Mouse (Mus musculus): ENCODE results near the gene Slc43a3. TPM values are rescaled to one million over a fixed set of nuclear protein-coding genes. Genes with fewer than 3 reads are reported as not detected.

Slc43a3 gene
- polyA plus RNA-seq, 1 experiment from 2014 or later, result 107 TPM

Small RNA genes within 50 kb of the gene (microRNA-seq; reads per million reads assigned to microRNA genes)
- not detected for gene Gm24332 (ENCODE audit: borderline number of aligned reads)

Other genes starting within 250 kb of the Slc43a3 start
- 26.5 and 28.8 TPM in 2 replicates for gene Zdhhc5, start 221.4 kb upstream of the Slc43a3 start, polyA plus RNA-seq (2014; fragmentation: Nextera tagmentation; extraction: Ambion mirVana)
- gene Clp1, start 209.2 kb upstream of the Slc43a3 start, polyA plus RNA-seq (2014; fragmentation: Nextera tagmentation; extraction: Ambion mirVana), result 59.3 and 63.4 TPM in 2 replicates
- gene Ypel4, start 202.5 kb upstream of the Slc43a3 start, polyA plus RNA-seq (2014; fragmentation: Nextera tagmentation; extraction: Ambion mirVana), result 11.4 and 14.2 TPM in 2 replicates
- 2.9 and 3.3 TPM in 2 replicates for gene Gm19426, start 192.9 kb upstream of the Slc43a3 start, polyA plus RNA-seq (2014; fragmentation: Nextera tagmentation; extraction: Ambion mirVana)
- 38.4 and 43.2 TPM in 2 replicates for gene Serping1, start 161.1 kb upstream of the Slc43a3 start, polyA plus RNA-seq (2014; fragmentation: Nextera tagmentation; extraction: Ambion mirVana)
- gene Ube2l6, start 137.8 kb upstream of the Slc43a3 start, polyA plus RNA-seq (2014; fragmentation: Nextera tagmentation; extraction: Ambion mirVana), result 112 and 114 TPM in 2 replicates
- 0.25 TPM in 1 of 2 replicates, not detected in the other for gene Smtnl1, start 113.9 kb upstream of the Slc43a3 start, polyA plus RNA-seq (2014; fragmentation: Nextera tagmentation; extraction: Ambion mirVana)
- gene Timm10, start 109.6 kb upstream of the Slc43a3 start, polyA plus RNA-seq (2014; fragmentation: Nextera tagmentation; extraction: Ambion mirVana), result 84.3 and 84.5 TPM in 2 replicates
- gene Slc43a1, start 97.7 kb upstream of the Slc43a3 start, polyA plus RNA-seq (2014; fragmentation: Nextera tagmentation; extraction: Ambion mirVana), result 83.2 and 101 TPM in 2 replicates
- 0.66 and 1.2 TPM in 2 replicates for gene Rtn4rl2, start 49.9 kb upstream of the Slc43a3 start, polyA plus RNA-seq (2014; fragmentation: Nextera tagmentation; extraction: Ambion mirVana)
- gene Prg2, start 43.9 kb downstream of the Slc43a3 start, polyA plus RNA-seq (2014; fragmentation: Nextera tagmentation; extraction: Ambion mirVana), result 67.2 and 96.9 TPM in 2 replicates
- gene Prg3, start 51.6 kb downstream of the Slc43a3 start, polyA plus RNA-seq (2014; fragmentation: Nextera tagmentation; extraction: Ambion mirVana), result 10.2 and 16.7 TPM in 2 replicates
- 338 and 381 TPM in 2 replicates for gene Ssrp1, start 100.7 kb downstream of the Slc43a3 start, polyA plus RNA-seq (2014; fragmentation: Nextera tagmentation; extraction: Ambion mirVana)
- gene P2rx3, start 100.9 kb downstream of the Slc43a3 start, polyA plus RNA-seq (2014; fragmentation: Nextera tagmentation; extraction: Ambion mirVana), result 0.95 and 1.1 TPM in 2 replicates
- 3.4 and 3.7 TPM in 2 replicates for gene Tnks1bp1, start 111.4 kb downstream of the Slc43a3 start, polyA plus RNA-seq (2014; fragmentation: Nextera tagmentation; extraction: Ambion mirVana)
- gene Aplnr, start 199.6 kb downstream of the Slc43a3 start, polyA plus RNA-seq (2014; fragmentation: Nextera tagmentation; extraction: Ambion mirVana), result 12.7 and 14.4 TPM in 2 replicates